Mouse (Mus musculus) regulatory T cell (primary cell): Measurements from ENCODE around the gene Setd1a.

Experiments used
- in situ Hi-C: fragments of 300-600 bp; cut with MboI, MseI; formaldehyde crosslinking; loops from one replicate; pipeline ENCODE4 v1.15.1; 2025; ENCODE audit warnings: high pct_unique_total_duplicates

Setd1a gene

DNA sequence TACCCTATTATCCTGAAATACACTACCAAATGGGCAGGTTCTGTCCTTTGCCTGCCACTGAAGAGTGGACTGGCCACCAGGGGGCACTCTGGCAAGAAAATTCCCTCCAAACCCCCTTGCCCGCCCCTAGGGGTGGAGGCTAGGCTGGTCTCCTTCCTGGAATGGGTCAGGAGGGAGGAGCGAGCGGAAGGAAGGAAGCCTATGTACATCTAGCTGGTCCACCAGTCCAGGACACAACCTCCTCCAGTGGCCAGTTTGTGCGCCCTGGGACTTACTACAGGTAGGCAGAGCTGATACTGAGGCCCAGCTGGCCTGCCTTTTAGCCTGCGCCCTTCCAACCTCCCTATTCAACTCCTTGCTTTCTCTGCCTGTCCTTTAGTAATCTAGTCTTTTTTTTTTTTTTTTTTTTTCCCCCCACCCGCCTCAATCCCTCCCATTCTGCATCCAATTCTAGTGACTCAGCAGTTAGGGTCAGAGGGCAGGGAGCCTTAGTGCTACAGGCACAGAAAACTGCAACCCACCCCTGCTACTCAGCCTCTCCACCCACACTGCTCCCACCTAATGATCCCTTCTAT is 24.1 kb downstream of the Setd1a start, which contains the start of gene Hsd3b7:
Gene Hsd3b7, plus strand, starts transcription at position 170 of the 575 bp plus-strand sequence.
- in situ Hi-C loops: no loop called here

DNA sequence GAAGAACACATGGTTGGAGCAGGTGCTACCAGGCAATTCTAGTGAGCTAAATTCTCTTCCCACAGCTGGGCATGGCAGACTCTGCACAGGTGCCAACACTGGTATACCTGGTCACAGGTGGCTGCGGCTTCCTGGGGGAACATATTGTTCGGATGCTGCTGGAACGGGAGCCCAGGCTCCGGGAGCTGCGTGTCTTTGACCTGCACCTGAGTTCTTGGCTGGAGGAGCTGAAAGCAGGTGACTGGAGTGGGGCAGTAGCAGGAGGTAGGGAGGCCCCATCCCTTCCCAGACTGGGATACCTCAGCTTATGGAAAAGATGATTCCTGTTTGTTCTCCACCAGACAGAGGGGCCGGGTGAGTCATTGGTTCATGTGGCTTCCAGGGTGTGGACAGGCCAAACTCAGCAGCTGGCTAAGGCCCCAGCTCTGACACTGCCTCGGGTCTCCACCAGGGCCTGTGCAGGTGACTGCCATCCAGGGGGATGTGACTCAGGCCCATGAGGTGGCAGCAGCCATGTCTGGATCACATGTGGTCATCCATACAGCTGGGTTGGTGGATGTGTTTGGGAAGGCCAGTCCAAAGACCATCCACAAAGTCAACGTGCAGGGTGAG is 24.6 kb downstream of the Setd1a start:
- in situ Hi-C loops: no loop called here

DNA sequence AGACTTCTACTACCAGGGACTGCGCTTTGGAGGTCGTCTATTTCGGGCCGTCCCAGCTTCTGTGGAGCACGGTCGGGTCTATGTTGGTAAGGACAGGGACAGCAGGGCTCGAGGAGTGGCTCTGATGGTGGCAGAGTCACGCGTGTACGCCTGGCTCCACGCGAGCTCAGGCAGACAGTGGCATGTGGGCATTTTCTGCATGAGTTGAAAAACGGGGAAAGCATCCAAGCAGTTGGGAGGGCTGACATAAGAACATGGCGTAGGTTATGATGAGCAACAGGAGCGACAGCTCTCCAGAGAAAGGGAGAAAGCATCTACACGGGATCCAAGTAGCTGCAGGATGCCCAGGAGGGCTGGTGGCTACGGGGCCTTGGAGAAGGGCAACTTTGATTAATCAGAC is 25.8 kb downstream of the Setd1a start:
- in situ Hi-C loops: no loop called here

DNA sequence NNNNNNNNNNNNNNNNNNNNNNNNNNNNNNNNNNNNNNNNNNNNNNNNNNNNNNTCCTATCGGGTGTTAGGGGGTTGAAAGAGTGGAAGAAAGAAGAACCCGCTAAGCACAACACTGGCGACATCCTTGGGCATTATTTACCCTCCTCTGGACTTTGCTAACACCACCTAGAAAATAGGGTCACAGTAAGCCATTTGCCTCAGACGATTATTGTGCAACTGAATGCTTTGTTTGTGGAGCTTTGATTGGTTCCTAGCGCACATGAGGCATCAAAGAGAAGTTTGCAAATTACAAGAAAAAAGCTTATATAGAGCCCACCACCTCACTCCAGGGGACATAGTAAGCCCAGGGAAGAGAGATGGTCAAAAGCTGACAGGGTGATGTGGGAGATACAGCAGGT is 32.4 kb downstream of the Setd1a start:
- in situ Hi-C loops: loop anchor here (5.0 kb wide), 1 partner anchor 58 kb away; no protein-coding TSS in a partner anchor

DNA sequence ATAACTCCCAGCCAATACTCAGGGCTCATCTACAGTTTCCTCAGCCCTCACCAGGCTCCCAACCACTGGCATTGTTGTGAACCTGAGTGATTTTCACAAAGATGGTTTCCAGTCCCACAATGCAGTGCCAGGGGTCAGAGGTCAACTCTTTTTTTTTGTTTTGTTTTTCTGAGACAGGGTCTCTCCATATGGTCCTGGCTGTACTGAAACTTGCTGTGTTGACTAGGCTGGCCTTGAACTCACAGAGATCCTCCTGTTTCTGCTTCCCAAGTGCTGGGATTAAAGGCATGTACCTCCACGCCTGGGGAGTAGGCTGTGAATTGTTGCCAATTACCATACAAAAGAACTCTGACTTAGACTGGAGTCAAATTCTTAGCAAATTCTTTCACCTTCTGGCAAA is 33.4 kb downstream of the Setd1a start:
- in situ Hi-C loops: loop anchor here (5.0 kb wide), 1 partner anchor 57 kb away; no protein-coding TSS in a partner anchor

DNA sequence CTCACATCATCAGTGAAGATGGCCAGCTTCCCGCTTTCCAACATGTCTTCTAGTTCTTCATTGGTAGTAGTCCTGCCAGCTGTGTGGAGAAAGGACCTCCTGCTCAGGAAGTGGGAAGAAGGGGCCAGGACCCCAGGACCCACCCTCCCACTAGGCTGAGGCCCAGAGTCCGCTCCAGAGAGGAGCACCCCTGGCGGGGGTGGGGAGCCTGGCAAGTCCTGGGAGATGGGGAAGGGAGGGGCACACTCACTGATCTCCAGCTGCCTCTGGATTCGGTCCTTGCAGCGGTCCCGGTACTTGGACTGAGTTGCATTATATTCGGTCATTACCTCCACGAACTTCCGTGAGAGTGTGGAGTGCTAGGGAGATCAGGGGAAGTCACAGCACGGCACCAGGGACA is 34.2 kb downstream of the Setd1a start:
- in situ Hi-C loops: no loop called here

DNA sequence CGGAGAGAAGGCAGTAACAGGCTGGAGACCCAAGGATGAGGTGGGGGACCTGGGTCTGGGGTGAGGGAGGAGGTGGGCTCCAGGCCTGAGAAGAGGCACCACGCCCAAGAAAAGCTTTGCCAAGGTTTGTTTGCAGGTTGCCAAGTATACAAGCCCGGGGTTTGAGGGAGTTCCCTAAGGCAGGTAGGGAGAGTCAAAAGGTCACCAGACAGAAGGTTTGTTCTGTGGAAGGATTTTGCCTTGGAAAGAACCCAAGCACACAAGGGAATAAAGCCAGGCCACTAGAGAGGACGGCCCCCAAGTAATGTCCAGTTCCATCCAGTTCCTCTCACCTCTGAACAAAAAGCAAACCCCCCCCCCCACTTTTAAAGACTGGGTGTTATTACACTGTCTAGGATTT is 34.8 kb downstream of the Setd1a start:
- in situ Hi-C loops: no loop called here

DNA sequence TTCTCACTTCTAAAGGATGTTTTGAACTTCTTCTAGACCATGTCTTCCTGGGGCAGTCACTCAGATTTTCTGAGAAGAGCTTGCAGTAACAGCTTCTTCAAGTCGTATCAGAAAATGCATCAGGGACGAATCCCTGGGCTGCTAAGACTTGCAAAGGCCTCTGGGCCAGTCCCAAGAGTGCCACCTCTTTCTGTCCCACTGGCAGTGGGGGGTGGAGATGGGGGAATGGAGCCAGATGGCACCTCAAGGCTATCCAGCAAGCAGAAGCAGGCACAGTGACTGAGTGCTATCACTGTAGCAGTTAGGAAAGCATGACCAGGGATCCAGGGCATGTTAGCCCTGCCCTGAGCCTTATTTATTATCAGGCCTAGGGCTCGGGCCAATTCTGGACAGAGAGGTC is 35.8 kb downstream of the Setd1a start:
- in situ Hi-C loops: no loop called here

DNA sequence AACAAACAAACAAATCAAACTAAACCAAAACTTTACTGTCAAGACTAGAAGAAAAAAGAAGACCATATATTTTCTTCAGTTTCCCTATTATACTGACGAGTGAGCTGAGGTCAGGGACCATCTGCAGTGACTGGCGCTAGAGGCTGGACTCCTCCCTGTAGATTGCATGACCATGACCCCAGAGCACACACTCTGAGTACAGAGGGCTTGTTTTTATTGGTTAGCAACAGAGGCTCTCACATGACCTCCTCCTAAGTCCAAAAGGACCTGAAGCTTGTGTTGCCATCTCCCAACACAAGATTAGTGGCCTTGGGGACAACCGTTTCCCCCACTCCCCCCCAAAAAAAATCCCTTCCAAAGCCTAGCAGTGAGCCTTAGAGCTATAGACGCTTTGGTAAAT is 37.4 kb downstream of the Setd1a start:
- in situ Hi-C loops: no loop called here

DNA sequence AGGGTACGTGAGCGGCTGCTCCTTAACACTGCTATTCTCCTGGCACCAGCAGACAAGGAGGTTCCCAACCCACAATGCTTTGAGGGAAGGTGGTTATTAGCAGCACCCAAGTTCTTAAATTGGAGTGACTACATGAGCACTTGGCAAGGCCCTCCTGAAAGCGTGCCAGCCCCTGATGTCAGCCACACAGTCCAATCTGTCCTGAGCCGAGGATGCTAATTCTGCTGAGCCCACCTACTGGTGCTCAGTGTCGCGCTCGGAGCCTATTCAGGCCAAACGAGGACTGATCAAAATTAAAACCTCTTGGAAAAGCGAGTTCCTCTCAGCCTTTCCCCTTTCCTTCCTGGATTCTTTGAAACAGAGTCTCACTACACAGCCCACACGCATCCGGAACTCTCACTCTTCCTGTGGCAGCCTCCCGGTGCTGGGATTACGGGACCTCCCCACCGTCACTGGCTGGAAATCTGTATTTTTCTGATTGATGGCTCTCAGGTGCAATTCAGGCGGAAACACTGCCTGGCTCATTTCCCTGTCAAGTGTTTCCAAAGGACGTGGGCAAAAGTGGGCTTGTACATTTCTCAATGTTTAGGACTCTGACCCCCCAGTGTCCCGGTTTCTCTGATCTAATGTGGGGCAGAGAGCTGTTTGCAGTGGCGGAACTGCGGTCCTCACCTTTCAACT is 37.9 kb downstream of the Setd1a start:
- in situ Hi-C loops: no loop called here

DNA sequence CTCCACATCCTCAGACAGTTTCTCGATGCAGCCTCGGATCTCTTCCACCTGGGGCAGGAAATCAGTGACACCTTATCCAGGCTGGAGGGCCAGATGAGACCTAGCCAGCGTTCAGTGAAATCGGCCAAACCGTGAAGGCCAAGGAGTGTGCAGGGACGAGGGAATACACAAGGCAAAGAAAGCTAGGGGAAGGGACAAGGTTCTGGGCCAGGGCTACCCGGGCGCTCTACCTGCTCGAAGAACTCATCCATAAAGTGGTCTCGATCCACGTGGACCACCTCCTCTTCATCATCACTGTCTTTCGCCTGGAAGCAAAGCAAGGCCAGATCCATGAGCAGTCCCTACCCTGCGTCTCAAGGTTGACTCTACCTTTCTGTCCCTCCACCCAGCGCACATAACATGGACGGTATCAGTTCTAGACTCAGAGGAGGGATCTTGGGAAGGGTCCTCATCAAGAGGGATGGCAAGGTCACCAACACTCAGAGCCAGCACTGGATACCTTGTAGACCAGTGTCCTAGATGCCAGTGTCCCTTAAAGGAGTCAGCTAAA is 38.7 kb downstream of the Setd1a start:
- in situ Hi-C loops: no loop called here

DNA sequence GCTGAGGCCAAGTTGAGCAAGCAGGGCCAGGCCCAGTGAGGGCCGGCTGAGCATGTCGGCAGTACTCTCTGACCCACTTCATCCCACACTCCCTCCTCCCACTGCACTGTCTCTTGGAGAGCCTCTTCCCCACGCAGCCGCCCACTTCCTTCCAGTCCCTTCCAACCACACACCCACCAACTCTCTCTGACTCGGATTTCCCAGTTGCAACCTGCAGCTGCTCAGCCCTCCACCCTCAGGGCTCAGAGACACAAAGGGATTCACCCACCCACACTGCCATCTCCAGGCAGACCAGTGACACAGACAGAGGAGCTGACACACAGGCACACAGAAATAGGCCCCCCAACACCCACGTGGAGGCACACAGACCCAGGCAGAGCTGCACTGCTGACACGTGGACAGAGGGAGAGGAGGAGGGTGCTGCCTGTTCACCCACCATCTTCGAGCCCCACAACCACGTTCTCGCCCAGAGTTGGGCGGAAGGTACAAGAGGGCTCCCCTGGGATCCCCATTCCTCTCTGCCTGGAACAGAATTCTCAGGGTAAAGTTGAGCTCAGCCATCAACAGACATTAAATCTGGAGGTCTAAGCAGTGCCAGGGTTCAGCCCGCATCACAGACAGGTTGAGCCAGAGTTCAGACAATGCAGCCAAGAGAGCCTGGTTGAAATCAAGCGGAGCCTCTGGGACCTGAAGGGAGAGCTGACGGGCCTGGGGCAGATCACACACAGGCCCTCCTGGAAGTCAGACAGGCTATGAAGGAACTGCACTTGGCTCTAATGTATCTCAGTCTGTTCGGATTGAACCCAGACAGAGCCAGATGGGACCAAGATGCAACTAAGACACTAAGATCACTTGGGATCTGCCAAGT is 39.7 kb downstream of the Setd1a start:
- in situ Hi-C loops: no loop called here

DNA sequence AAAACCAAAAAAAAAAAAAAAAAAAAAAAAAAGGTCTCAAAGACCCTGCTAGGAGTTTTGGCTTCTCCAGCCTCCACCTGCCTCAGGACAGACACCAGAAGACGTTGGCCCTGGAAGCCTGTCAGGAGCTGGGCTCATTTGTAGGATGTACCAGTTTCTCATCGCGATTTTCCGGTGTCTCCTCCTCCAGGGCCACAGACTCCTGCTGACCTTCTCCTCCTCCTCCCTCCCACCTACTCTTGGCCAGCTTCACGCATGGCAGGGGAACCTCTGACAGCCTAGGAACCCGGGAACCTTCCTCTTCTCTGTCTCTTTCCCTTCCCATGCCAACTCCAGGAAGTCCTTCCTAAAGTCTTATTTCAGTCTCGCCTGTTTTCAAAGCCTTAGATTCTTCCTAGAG is 40.6 kb downstream of the Setd1a start:
- in situ Hi-C loops: no loop called here

DNA sequence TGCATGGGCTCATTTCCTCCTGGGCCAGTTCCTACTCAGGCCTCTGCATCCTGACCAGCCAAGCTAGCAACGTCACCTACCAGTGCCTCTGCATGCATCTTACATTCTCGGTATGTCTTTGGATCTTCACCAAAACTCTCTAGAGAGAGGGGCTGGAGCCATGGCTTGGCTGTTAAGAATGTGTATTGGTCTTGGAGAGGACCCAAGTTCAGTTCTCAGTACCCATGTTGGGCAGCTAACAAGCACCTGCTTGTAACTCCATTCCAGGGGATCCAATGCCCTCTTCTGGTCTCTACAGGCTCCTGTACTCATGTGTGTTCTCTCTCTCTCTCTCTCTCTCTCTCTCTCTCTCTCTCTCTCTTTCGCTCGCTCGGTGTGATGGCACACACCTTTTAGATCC is 41.3 kb downstream of the Setd1a start:
- in situ Hi-C loops: no loop called here

DNA sequence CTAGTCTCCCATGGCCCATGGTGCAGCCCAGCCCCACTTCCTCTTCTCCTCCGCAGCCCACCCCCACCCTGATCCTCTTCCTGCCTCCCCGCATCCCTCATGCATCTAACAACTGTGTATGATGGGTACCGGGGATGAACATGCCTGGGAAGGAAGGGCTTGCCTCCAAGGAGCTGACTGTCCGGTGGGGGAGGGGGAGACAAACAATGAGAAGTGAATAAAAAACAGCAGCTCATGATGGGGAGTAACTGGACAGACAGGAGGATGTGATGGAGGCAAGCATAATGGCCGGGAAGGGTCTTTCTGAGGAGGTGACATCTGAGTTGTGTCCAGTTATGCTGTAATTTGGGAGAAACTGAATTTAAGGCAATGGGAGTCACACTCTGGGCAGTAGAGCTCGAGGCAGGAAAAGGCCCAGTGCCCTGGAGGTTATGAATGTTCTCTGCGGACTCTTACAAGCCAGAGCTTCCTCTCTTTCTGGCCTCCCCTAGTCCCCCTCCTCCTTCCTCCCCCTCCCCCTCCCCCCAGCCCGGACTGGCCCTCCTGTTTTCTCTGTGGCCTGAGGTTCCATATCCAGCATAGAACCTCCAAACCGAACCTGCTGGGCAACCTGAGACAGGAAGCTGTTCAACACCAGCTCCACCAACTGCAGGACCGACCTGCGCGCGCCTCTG is 44.5 kb downstream of the Setd1a start:
- in situ Hi-C loops: no loop called here

DNA sequence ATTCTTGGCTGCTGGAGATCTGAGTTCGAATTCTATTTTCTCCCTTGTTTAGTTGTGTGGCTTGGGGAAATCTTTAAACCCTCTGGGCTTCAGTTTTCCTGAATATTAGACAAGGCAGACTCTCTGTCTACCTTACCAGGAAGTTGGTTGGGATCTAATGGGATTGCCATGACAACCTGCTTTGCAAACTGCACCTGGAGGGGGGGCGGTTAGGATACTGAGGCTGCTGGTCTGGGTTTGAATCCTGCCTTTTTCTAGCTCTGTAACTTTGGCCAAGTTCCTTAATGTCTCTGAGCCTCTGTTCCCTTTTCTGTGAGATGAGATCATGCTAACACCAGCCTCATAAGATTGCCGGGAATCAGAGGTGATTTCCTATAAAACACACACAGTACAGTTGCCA is 46.0 kb downstream of the Setd1a start:
- in situ Hi-C loops: no loop called here

DNA sequence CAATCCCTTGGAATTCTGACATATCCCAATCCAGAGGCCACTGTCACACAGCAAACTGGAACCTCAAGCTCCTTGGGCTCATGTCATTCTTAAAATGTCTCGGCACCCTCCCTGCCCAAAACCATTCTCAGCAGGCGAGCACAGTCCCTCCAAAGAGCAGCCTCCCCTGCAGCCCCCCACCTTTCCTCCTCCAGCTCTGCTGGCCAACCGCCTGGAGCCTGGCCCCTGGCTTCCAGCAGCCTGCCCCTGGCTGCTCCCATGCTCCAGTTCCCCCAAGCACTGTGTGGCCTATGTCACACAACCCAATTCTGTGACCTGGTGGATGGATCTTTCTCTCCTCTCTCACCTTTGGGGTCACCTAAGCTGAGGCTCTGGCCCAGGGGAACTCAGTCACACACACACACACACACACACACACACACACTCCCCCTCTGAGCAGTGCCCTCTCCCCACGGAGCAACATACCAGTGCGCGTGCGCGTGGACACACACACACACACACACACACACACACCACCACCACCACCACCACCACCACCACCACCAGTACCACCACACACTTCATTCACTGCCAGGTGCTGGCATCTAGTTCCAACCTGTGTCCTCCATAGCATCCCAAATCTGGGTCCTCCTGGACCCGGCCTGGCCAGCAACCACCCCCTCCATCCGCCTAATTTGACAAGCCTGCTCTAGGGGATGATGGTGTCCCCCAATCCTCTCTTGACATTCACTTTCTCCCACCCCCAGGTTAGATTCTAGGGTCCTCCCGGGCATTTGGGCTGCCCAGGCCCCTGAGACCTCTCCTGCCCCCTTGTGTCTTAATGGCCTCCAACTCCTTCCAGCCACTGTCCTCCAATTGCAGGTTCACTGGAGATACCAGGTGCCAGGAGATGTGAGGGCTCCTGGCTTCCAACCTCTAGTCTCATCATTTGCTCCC is 47.0 kb downstream of the Setd1a start:
- in situ Hi-C loops: no loop called here

DNA sequence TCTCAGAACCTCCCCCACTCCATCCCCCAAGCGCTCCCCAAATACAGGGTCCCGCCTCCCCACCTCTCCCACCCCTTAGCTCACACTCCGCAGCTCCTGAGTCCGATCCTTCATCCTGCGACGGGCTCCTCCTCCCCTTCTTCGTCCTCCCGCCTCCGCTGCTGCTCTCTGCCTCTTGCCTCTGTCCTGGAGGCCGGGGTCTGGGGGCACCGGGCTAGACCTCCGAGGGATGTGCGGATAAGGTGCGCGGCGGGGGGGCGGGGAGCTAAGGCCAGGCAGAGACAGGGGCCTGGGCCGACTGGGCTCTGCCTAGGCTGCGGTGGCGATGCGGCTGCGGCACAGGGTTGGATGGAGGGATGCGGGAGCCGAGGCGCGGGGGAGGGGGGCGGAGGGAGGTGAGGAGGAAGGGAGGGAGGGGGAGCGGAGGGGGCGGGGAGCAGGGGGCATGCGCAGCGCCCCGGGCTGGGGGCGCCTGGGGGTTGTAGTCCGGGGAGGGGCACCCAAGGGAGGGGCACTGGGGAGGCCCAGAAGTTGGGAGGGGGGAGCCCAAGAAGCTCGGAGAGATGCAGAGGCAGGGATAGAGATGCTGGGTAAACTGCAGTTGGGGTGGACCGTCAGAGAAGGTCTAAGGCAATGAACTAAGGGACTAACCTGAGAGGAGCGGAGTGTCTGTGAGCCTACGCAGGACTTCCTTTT is 47.9 kb downstream of the Setd1a start, which contains the start of the genes Stx4a and Stx1b:
Gene Stx4a, plus strand, starts transcription at position 119 of the 696 bp plus-strand sequence.
Gene Stx1b, minus strand, starts transcription at position 374 of the 696 bp plus-strand sequence.
- in situ Hi-C loops: no loop called here

DNA sequence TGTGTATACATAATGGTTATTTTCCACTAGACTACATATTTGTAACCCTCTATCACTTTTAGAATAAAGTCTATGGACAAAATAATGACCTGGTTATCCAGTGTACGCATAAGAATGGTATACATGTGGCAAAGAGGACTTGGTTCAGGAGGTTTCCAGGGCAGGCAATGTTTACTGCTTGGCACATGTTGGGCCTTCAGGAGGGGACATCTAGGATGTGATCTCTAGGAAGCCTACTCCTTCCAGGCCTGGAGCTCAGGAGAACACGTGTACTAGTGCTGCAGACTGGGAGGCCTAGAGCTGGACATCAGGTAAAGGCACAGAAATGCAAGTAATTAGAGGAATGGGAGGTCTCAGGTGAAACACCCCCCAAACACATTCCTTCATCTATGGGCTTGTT is 59.1 kb downstream of the Setd1a start:
- in situ Hi-C loops: no loop called here
